Mouse (Mus musculus) brain, embryonic 14.5 days (tissue): Measurements from ENCODE around the gene Nckap5l.

Experiments
- CTCF ChIP-seq: fragments of 200-500 bp; IDR thresholded peaks from 2 replicates; pipeline ENCODE4 v1.5.1; 2012; ENCODE audit warnings: inconsistent platforms, mild to moderate bottlenecking, moderate library complexity, borderline replicate concordance; ENCODE audit not compliant: insufficient read depth, insufficient read length; ENCODE audit errors: extremely low read depth
- POLR2A ChIP-seq: fragments of 200-500 bp; IDR thresholded peaks from 2 replicates; pipeline ENCODE4 v1.6.1; 2012; ENCODE audit warnings: mild to moderate bottlenecking, inconsistent platforms, borderline replicate concordance; ENCODE audit not compliant: poor library complexity, insufficient read depth, insufficient read length, severe bottlenecking; ENCODE audit errors: extremely low read depth

DNA sequence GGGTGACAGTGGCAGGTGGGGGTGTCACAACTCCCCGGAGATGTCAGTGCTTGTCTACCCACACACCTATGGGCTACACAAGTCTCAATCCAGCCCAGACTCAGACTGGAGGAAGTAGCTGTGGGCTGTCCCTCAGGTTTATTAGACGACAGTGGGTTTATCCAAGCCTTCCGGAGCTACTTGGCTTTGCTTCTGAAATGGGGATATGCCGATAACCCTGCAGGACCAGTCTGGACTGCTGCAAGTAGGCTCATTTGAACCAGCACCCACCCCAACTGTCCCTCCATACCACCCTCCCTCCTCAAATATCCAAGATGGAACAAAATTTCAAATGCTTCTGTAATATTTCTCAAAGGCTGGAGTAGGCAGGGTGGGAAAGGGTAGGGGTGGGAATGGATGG is 40.8 kb upstream of the Nckap5l start:
- TF ChIP-seq CTCF (no peak), POLR2A (no peak)
